Mouse (Mus musculus): ENCODE data around the gene BC030867.
"Not testable (repeated sequence)": the region's sequence is repeated elsewhere in the genome, so short reads cannot be mapped to it uniquely, and the experiment has no call there.

Gene BC030867

DNA sequence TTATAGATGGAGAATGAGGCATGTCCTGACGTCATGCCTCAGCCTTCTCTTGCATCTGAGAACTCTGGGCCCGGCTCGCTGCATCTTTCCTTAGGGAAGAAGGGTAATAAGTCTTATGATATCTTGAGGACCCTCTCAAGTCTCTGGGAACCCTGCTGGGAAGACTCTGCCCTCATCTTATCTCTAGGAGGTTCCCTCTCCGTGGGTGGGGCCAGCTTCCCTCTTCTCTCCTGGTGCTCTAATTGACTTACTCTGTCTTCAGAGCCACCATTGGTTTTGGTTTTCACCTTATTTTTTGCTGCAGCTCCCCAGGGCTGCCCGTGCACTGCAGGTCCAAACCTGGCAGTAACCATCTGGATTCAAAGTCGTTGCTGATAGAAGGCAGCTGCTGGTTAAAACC lies 9.4 kb downstream of the BC030867 start:
- DNase-seq: no peak

DNA sequence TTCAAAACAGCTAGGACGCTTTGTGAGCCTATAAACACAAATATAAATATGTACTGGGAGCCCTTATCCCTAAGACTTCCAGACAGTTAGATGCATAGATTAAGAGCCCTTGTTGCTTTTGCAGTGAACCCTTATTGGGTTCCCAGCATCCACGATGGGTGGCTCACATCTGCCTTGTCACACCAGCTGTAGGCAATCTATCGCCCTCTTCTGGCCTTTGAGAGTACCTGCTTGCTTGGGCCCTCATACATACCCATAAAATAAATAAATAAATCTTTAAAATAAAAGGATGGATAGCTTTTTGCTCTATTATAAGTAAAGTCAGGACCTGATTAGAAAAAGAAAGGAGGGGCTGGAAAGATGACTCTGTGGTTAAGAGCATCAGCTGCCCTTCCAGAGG lies 9.8 kb downstream of the BC030867 start:
- DNase-seq: no peak

DNA sequence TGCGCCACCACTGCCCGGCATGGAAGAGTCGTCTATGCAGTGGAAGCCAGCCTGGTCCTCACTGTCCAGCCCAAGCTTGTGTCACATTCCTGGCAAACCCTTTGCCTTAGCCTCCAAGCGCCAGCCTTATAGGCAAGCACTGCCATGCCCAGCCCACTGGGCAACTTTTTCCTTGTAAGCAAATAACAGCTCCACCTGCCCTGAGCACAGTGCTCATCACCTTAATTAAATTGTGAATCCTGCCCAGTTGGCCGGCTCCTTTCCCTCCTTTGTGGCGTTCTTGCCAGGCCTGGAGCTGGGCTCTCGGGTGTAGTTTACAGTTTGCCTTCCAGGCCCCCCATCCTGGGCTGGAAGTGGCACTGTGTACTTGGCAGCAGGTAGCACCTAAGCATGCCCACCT lies 14.5 kb downstream of the BC030867 start:
- DNase-seq: peak; percentile 62 to 72

DNA sequence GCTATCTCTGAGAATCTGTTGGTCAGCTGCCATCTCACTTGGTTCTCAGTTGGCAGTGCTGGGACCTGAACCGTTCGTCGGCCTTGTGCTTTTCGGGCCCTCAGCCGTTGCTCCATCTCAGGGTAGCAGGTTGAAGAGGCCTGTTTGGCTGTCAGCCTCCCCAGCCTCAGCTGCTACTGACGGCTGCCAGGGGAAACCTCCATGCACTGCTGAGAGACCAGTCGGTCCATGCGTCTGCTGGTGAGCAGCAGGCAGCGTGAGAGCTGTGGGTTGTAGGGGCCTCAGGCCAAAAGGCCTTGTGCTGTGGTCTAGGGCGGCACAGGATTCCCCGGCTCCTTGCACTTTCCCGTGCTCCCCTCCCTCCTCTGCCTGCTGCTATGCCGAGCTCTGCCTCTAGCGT lies 17.1 kb downstream of the BC030867 start:
- peak; percentile 80 to 82 for DNase-seq

DNA sequence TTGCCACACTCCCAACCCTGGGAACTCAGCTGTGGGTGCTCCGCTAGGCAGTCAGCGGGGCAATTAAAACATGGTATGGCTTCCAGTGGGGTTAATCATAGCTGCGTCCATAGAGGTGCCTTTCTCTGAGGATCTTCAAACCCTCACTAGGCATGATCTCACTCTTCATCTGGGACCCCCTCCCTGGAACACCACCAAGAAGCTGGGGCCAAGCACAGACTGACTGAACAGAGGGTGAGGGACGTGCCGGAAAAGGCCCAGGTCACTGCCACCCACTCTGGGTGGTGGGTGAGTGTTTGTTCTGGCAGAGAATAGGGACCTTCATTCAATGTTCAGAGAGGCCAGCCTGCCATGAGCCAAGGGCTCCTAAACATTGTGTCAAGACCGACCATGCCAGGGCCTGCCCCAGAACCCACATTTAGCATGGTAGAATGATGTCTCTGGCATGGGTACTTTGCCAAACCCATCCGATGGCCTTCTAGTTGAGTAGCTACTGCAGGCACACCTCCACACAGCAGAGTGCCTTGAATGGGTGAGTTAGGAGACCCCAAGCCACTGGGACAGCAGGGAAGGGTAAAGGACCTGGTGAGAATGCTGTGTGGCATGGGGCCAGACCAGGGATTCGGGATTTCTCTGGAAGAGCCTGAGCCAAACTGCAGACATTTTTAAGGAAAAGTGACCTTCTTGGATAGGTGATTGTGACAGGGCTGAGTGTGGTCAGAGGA lies 18.1 kb downstream of the BC030867 start:
- peak; percentile 52 to 60 for DNase-seq

DNA sequence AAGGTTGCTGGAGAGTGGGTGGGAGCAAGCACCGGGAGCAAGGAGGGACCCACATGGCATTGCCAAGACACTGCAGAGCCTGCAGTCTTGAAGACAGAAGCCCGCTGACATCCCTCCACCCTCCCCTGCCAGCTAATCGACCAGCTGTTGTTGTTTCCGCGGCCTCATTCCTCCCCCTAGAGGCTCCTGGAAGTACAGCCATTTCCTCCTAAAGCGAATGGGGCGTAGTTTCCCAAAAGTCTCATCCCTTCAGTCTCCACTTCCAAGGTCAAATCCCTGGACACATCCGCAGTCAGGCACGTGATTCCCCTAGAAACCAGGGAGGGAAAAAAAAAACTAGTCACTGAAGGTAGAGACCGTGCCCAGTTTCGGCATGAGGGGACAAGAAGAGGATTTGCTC lies 18.8 kb downstream of the BC030867 start:
- DNase-seq: peak; percentile 77 to 86

DNA sequence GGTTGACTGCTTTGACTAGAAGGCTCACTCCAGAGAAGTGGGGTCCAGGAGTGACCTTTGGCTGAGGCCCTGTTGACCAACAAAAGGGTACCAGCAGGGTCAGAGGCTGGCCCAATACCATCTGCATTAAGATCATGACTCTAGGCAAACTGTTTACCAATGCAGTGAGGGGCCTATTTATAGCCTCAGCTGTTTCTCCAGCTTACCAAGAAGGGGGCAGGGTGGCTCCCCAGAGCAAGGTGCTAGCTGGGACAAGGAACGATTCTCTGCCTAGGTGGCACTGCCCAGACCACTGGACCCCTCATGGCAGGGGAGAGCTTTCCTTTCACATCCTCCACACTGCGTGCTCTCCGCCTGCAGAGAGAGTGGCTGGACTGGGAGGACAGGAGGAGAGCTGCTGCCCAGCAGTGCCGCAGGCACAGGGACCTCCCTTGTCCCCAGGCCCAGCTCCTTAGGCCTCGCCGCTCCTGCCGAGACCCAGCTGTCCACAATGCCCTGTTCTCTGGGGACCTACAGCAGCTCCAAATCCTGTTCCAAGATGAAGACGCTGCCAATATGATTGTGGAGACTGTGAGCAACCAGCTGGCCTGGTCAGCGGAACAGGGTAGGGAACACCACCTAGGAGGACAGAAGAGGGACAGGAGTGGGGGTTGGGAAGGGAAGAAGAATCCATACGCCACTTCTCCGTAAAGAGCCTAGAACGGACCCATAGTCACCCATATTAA lies 20.0 kb downstream of the BC030867 start, which contains the start of gene Asb16:
Gene Asb16 (plus strand): TSS at position 224 of the 725 bp plus-strand sequence.
- no peak for DNase-seq

DNA sequence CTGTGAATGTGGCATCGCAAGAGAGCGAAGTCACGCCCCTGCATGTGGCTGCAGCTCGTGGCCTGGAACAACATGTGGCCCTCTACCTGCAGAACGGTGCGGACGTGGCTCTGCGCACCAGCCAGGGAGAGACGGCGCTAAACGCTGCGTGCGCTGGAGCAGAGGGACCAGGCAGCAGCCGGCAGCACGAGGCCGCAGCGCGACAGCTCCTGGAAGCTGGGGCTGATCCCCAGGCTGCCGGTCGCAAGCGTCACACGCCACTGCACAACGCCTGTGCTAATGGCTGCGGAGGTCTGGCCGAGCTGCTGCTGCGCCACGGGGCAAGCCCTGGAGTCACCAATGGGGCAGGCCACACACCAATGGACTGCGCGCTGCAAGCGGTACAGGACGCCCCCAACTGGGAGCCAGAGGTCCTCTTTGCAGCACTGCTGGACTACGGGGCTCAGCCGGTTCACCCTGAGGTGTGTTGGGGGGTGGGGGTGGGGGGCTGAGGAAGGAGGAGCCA lies 27.8 kb downstream of the BC030867 start:
- peak in 1 of 2 experiments; percentile 30 for DNase-seq

DNA sequence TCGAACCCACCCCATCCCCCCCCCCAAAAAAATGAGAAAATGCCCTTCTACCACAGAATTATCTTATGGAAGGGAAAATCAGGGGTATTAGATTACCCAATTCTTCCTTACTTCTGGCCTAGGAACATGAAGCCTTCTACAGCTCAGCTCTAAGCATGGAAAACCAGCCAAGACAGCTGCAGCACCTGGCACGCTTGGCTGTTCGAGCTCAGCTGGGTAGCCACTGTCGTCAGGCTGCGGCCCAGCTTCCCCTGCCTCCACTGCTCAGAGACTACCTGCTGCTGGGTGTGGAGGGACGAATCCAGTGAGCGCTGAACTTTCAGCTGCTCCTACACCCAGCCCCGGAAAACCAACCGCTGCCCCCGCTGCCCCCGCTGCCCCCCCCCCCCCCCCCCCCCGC lies 29.1 kb downstream of the BC030867 start:
- DNase-seq: no peak

DNA sequence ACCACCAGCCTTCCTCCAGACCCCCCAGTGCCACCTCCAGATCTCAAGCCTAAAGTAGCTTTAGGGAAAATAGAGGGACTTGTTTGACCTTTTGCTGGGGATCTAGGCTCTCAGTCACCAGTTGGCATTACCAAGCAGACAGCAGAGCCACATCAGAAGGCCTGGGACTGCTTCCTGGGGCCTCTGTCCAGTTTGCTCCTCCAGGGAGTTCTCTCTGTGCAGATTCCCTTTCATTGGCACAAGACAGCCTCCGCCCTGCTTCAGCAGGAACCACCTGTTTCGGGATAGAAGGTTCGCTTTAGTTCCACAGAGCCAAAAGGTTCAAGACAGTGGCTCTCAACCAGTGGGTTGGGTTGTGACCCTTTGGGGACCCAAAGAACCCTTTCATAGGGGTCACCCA lies 30.9 kb downstream of the BC030867 start:
- DNase-seq: no peak

DNA sequence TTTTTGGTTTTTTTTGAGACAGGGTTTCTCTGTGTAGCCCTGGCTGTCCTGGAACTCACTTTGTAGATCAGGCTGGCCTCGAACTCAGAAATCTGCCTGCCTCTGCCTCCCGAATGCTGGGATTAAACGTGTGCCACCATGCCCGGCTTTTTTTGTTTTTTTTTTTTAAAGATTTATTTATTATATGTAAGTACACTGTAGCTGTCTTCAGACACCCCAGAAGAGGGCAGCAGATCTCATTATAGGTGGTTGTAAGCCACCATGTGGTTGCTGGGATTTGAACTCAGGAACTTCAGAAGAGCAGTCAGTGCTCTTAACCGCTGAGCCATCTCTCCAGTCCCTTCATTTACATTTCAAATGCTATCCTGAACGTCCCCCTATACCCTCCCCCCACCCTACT lies 31.6 kb downstream of the BC030867 start:
- DNase-seq: not testable (repeated sequence)

DNA sequence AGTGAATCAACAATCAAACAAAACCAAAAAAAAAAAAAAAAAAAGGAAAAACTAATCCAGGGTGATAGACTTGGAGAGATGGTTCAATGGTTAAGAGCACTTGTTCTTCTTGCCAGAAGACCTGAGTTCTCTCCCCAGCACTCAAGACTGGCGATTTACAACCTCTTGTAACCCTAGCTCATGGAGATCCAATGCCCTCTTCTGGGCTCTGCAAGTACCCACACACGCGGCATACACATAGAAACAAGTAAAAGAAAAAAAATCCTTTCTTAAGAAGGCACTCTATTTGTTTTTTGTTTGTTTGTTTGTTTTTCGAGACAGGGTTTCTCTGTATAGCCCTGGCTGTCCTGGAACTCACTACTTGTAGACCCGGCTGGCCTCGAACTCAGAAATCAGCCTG lies 35.2 kb downstream of the BC030867 start:
- DNase-seq: peak in 1 of 2 experiments; percentile 38

DNA sequence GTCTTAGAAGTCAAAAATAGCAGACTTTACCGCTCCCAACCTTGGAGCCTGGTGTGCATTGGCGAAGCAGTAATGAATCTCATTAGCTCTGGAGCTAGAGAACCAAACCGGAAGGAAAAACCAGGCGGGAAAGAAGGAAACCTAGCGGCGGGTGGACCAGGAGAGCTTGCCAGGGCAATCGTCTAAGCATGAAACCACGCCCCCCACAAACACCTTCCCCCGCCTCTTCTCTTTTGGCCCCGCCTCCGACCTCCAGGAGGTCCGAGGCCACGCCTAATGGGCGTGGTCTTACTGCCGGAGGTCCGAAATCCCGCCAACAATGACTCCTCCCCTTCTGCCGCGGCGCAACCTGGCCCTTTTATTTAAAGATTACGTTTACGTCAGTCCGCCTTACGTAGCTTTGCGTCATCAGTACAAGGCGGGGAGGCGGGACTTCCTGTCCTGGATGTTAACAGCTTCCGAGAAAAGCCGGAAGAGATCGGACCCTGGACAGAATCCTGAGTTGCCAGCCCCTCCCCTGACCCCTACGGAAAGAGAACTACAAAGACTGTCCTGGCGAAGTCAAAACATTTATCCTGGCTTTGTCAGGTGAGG lies 35.9 kb downstream of the BC030867 start, which contains the start of gene Tmub2:
Gene Tmub2 (plus strand): TSS at position 431 of the 594 bp plus-strand sequence.
- peak; percentile 95 to 96 for DNase-seq

DNA sequence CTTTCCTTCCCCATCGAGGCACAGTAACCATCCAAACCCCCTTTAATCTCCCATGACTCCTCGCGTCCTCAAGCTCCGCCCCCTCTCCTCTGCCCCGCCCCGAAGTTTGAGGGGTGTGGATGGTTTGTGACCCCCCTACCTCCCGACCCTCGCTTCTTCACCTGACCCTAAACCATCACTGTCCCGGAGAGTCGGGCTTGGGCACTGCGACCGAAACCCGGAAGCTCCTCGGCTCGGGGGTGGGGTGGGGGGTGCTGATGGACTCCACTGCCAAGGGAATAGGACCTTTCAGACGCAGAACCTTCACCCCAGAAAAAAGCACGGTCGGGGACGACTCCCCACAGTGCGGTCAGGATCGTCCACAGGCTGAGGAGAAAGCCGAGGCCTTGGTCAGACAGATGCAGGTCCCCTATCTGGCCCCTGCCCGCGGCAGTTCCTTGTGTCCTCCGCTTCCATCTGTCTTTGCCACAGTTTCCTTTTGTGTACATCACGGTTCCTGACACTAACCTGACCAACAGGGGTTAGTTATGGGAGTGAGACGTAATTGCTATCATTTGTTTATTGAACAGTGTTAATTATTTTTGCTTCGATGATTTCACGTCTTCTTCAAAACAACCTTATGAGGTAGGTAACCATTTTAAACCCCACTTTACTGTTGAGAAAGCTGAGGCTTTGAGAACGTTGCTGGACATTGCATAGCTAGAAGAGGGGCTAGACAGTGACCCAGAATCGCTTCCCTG lies 36.6 kb downstream of the BC030867 start:
- DNase-seq: peak in 1 of 2 experiments; percentile 77

DNA sequence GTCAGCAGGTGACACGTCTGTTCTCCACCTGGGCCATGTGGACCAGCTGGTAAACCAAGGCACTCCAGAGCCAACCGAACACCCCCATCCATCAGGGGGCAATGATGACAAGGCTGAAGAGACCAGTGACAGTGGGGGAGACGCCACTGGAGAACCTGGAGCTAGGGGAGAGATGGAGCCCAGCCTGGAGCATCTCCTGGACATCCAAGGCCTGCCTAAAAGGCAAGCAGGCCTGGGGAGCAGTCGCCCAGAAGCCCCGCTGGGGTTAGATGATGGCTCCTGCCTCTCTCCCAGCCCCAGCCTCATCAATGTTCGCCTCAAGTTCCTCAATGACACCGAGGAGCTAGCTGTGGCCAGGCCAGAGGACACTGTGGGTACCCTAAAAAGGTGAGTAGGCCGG lies 38.8 kb downstream of the BC030867 start:
- no peak for DNase-seq

DNA sequence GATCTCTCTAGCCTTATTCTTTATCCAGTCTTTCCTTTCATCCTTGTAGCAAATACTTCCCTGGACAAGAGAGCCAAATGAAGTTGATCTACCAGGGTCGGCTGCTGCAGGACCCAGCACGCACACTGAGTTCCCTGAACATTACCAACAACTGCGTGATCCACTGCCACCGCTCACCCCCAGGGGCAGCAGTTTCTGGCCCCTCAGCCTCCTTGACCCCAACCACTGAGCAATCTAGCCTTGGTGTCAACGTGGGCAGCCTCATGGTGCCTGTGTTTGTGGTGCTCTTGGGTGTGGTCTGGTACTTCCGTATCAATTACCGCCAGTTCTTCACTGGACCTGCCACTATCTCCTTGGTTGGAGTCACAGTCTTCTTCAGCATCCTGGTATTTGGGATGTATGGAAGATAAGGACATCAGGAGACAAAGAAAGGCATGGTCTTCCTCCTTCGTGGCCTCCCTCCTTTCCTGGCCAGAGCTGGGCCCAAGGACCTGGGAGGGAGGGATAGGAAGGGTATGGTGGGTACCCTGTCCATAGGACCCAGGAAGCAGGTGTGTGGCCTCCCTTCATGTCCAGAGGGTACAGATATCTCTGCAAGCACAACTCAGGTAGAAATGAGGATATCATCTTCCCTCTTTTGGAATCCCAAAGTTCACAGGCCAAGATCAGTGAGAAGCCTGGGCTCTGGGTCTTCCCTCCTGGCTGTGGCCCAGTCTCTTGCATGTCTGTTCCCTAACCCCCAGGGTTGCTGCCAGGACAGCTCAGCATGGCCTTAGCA lies 39.5 kb downstream of the BC030867 start:
- DNase-seq: no peak

DNA sequence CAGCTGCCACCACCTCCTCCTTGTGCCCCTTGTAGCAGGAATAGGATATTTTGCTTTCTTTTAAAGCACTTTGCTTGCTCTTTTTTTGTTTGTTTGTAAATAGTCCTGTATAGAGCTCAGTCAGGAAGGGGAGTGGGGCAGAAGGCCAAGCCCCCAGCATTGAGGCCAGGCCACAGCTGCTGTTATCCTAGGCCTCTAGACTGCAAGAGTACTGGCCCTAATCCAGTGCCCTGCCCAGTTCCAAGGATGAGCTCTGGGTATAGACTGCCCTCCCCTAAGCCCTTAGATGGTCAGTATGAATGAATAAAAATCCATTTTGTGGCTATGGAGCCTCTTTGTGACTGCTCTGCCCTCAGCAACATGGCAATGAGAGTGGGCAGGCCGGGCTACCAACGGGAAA lies 40.2 kb downstream of the BC030867 start:
- DNase-seq: peak; percentile 52 to 57

DNA sequence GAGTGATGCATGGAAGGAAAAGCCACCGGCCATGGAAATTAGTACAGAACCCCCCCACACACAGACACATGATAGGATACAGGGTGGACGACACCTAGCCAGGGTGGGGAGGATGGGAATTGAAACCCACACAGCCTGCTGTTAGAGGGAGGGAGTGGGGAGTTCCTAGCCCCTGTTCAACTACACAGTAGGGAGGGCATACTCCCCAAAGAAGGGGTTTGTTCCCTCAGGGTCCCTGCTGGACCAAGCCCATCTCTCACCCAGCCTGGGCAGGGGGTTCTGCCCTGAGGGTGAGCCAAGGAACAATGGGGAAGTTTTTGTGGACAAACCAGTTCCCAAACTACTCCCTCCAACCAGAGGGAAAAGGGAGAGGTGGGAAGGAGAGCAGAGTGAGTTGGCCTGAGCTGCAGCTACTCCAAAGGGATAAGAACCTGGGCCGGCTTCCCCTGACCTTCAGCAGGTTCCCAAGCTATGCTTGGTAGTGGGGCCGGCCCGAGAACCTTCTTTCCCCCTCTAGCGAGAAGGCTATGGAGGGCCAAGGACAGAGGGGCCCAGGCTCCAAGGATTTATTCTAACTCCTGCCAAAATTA lies 40.9 kb downstream of the BC030867 start:
- no peak for DNase-seq

DNA sequence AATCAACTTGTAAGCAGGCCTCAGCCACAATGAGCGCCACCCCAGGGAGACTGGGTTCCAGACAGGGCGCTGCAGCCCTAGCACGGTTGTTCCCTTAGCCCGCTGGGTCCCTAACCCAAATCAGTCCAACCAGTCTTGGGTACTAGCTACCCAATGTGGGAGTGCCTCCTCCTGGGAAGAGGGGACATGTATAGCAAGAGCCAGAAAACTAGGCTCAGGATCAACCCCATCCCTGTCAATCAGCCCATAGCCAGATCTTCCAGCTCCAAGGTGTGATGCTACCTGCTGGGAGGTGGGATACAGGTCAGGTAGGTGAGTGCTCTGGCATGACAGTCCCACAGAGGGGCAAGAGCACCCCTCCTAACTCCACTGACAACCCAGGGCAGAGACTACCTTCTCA lies 41.5 kb downstream of the BC030867 start:
- DNase-seq: no peak

DNA sequence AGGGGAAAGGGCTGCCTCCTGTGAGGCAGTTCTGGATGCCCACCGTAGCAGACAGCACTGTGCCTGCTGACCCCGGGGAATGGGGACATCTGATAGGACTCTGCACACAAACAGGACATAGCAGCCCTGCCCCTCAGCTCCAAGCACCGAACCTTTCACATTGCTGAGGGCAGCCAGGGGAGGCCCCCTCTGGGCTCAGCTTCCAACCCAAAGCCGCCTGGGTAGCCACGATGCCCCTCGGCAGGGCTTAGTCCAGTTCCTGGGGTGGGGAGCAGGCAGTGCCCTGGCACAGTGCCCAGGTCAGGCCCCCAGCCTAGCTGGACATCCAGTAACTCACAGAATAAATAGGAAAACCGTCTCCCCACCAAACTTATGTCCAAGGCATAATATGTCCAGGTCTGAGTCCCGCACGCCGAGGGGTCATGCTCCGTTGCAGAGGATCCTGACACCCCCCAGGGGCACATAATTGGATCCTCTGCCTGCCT lies 42.4 kb downstream of the BC030867 start:
- DNase-seq: no peak

DNA sequence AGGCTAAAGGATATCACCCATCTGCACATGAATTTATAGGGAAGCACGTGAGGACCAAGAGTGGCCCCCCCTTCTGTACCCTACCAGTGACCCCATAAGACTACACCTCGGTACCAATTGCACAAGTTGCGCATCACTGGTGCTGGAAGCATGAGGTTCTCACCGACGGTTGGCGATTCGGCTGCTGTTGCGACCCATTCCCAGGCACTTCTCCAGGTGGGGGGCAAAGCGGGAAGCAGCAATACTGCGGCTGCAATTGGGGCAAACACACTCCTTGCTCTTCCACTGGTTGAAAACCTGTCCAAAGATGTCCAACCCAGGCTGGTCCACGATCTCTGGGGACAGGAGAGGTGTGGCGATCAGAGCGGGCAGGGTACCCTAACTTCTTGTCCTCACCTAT lies 45.3 kb downstream of the BC030867 start:
- no peak for DNase-seq

Data from cerebellum, postnatal 14 days (tissue).